Mouse (Mus musculus): ENCODE data around the gene Lrrc8e. TPM values are rescaled to one million over a fixed set of nuclear protein-coding genes. Genes with fewer than 3 reads are reported as not detected.

The Lrrc8e gene
- polyA plus RNA-seq, 1 experiment from 2014 or later, result 1.8 TPM

GRCm38 (mm10) chr8:4258678-4259077 lies 32.1 kb downstream of the Lrrc8e start:
- Histone ChIP-seq H3K9me3 (replicated peaks; ENCODE audit: low read length) (no peaks in the 10 kb centered on the region), H3K27ac (peak overlapping the region; percentile 47; the same call in 1 of the 2 replicates), H3K36me3 (ENCODE audit: insufficient read depth, low read length) (peaks cover 34% of the 10 kb centered on the region), H3K4me2 (ENCODE audit: low read length) (peak overlapping the region; percentile 75), H3K4me1 (replicated peaks; ENCODE audit: insufficient read depth, low read length) (peaks cover 7% of the 10 kb centered on the region; the same call in 1 of the 2 replicates), H3K27me3 (ENCODE audit: insufficient read depth, low read length) (no peaks in the 10 kb centered on the region), H3K4me3 (replicated peaks; ENCODE audit: low read depth, low read length) (peak overlapping the region; percentile 72), H3K9ac (ENCODE audit: low read depth, low read length) (peak overlapping the region; percentile 74)
- WGBS, result 1% methylated on average over 32 of the region's 32 CpGs
- peak; percentile 71 for ATAC-seq (replicated peaks; ENCODE audit: low FRiP score, low read depth)
- TF ChIP-seq CTCF (IDR thresholded peaks at IDR 0.05; ENCODE audit: low read depth), result no peak
- no peak for DNase-seq (ENCODE audit: low spot score)

- Histone ChIP-seq H3K4me1 (replicated peaks; ENCODE audit: insufficient read depth, low read length) (peaks cover 5% of the 10 kb centered on the region; the same call in 1 of the 2 replicates), H3K9me3 (replicated peaks; ENCODE audit: low read length) (no peaks in the 10 kb centered on the region), H3K4me3 (replicated peaks; ENCODE audit: low read depth, low read length) (peak within 1 kb of the TSS; percentile 72), H3K27ac (peak within 1 kb of the TSS; percentile 47; the same call in 1 of the 2 replicates), H3K9ac (ENCODE audit: low read depth, low read length) (peak within 1 kb of the TSS; percentile 74), H3K36me3 (ENCODE audit: insufficient read depth, low read length) (peaks cover 35% of the 10 kb centered on the region), H3K27me3 (ENCODE audit: insufficient read depth, low read length) (no peaks in the 10 kb centered on the region), H3K4me2 (ENCODE audit: low read length) (peak within 1 kb of the TSS; percentile 75)
- DNase-seq (ENCODE audit: low spot score) (peak; percentile 95), ATAC-seq (replicated peaks; ENCODE audit: low FRiP score, low read depth) (peak; percentile 92)
- 5% methylated on average over 32 of the region's 33 CpGs for WGBS
- 0 out of 2 replicates have a peak, but pooled peaks have one; percentile 4 for TF ChIP-seq CTCF (IDR thresholded peaks at IDR 0.05; ENCODE audit: low read depth)
Observed at GRCm38 (mm10) chr8:4259125-4259804, 32.6 kb downstream of the Lrrc8e start, which contains the start of gene Ctxn1. TSS of gene Ctxn1 (minus strand) at chr8:4259274.

DNA sequence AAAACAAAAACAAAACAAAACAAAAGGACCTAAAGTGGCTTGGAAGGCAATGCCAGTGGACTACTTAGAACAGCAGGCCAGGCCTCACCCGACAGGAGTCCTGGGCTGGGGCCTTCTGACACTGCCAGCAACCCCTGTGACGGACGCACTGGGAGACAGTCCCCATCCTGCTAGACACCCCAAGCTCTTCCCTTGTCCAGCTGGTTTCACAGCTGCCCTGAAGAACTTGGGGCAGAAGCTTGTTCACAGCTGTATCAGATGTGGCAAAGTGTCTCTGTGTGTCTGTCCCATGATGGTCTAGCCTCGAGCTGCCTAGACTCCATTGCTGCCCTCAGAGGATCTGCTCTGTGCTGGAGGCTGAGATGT lies 33.2 kb downstream of the Lrrc8e start:
- TF ChIP-seq CTCF (IDR thresholded peaks at IDR 0.05; ENCODE audit: low read depth), result no peak
- H3K36me3 ChIP-seq (ENCODE audit: insufficient read depth, low read length), result peaks cover 36% of the 10 kb centered on the region
- H3K4me1 ChIP-seq (replicated peaks; ENCODE audit: insufficient read depth, low read length), result 0 out of 2 replicates have a peak, but pooled peaks cover 4% of the 10 kb centered on the region
- H3K27me3 ChIP-seq (ENCODE audit: insufficient read depth, low read length), result no peaks in the 10 kb centered on the region
- ATAC-seq (replicated peaks; ENCODE audit: low FRiP score, low read depth) (no peak), DNase-seq (ENCODE audit: low spot score) (no peak)
- H3K4me2 ChIP-seq (ENCODE audit: low read length), result no peak overlapping the region
- H3K9ac ChIP-seq (ENCODE audit: low read depth, low read length), result 0 out of 2 replicates have a peak overlapping the region, but pooled peaks have one; percentile 2
- no peaks in the 10 kb centered on the region for H3K9me3 ChIP-seq (replicated peaks; ENCODE audit: low read length)
- H3K4me3 ChIP-seq (replicated peaks; ENCODE audit: low read depth, low read length), result no peak overlapping the region
- no peak overlapping the region for H3K27ac ChIP-seq
- 76% methylated on average over 4 of the region's 4 CpGs for WGBS

DNA sequence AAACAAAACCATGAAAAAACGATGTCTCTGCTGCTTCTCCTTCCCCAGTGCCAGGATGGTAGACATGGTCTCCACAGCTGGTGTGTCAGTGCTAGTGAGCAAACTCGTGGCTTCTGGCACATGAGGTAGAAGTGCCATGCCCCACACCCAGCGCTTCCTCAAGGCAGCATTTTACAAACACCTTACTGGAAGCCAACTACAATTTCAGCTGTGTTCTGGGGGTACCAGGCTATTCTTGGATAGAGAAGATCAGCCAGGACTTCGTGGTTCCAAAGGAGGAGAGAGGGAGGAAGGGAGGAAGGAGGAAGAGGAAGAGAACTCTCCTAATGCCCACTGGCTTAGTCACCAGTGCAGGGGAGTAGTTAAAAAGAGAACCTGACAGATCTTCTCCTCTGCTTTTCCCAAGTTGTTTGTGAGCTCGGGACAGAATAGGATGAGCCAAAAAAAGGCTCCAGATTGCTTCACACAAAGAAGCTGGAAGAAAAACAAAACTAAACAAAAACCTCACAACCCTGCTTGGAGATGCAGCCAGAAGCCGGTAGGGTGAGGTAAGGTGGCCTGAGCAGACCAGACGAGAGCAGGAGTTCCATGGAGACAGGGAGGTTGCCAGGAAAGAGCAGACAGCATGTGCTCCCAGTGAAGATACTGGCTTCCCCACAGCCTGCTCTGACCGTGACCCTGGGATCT lies 36.6 kb downstream of the Lrrc8e start:
- H3K9ac ChIP-seq (ENCODE audit: low read depth, low read length), result no peak overlapping the region
- H3K27ac ChIP-seq, result no peak overlapping the region
- peaks cover 60% of the 10 kb centered on the region; the same call in 1 of the 2 replicates for H3K36me3 ChIP-seq (ENCODE audit: insufficient read depth, low read length)
- WGBS, result 84% methylated on average over 8 of the region's 8 CpGs
- no peaks in the 10 kb centered on the region for H3K9me3 ChIP-seq (replicated peaks; ENCODE audit: low read length)
- no peak overlapping the region for H3K4me2 ChIP-seq (ENCODE audit: low read length)
- 0 out of 2 replicates have a peak, but pooled peaks cover 4% of the 10 kb centered on the region for H3K4me1 ChIP-seq (replicated peaks; ENCODE audit: insufficient read depth, low read length)
- no peak overlapping the region for H3K4me3 ChIP-seq (replicated peaks; ENCODE audit: low read depth, low read length)
- no peaks in the 10 kb centered on the region for H3K27me3 ChIP-seq (ENCODE audit: insufficient read depth, low read length)
- no peak for TF ChIP-seq CTCF (IDR thresholded peaks at IDR 0.05; ENCODE audit: low read depth)
- DNase-seq (ENCODE audit: low spot score), result no peak
- no peak for ATAC-seq (replicated peaks; ENCODE audit: low FRiP score, low read depth)

DNA sequence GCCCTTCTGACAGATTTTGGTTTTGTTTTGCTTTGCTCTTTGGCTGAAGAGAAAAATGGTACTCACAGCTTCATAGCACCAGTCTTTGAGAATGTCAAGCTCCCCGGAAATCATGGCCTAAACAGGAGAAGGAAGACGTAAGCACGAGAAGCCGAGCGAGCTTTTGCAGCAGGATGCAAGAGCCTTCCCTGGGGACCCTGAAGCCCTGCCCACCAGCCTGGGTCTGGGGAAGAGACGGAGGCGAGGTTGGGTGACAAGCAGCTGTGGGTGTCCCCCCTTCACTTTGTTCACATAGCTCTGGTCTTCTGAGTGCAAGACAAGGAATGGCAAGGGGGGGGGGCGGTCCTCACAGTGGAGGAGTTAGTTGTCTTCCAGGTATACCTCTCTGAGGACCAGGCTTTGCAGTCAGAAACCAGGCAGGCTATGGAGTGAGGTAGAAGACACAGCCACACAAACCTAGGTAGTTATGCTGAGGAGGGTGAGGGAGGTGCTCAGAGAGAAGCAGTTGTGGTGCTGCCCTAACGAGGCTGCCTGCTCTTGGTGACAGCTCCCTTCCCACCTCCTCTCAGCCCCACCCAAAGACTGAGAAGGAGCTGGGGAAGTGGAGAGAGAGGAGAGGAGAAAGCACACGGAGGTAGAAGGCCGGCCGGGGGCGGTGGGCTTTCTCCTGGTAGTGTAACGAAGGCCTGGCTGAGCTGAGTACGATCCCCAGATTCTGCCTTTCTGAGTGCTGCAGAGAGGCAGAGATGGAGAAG lies 38.7 kb downstream of the Lrrc8e start:
- Histone ChIP-seq H3K9ac (ENCODE audit: low read depth, low read length) (no peak overlapping the region), H3K9me3 (replicated peaks; ENCODE audit: low read length) (no peaks in the 10 kb centered on the region), H3K4me2 (ENCODE audit: low read length) (no peak overlapping the region), H3K4me3 (replicated peaks; ENCODE audit: low read depth, low read length) (no peak overlapping the region), H3K27ac (no peak overlapping the region), H3K4me1 (replicated peaks; ENCODE audit: insufficient read depth, low read length) (no peaks in the 10 kb centered on the region), H3K36me3 (ENCODE audit: insufficient read depth, low read length) (peaks cover 73% of the 10 kb centered on the region), H3K27me3 (ENCODE audit: insufficient read depth, low read length) (no peaks in the 10 kb centered on the region)
- WGBS, result 89% methylated on average over 15 of the region's 15 CpGs
- TF ChIP-seq CTCF (IDR thresholded peaks at IDR 0.05; ENCODE audit: low read depth), result no peak
- DNase-seq (ENCODE audit: low spot score) (no peak), ATAC-seq (replicated peaks; ENCODE audit: low FRiP score, low read depth) (no peak)

DNA sequence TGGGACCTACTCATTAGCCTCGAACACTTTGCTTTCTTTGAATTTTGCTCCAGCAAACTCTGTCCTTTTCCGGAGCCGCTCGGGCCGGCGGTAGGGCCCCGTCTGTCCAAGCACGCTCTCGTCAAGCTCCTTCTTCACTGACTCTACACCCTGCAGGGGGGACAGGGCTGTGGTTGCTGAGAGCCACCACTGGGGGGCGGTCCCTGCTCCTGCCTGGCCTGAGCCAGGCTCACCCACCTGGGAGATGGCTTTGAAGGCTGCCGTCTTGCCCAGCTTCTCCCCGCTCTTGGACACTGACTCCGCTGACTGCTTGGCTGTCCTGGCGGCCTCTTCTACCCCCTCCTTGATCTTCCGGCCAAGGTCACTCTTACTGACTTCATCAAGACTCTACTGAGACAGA lies 41.0 kb downstream of the Lrrc8e start:
- ATAC-seq (replicated peaks; ENCODE audit: low FRiP score, low read depth) (peak; percentile 83), DNase-seq (ENCODE audit: low spot score) (no peak)
- Histone ChIP-seq H3K4me2 (ENCODE audit: low read length) (no peak overlapping the region), H3K4me3 (replicated peaks; ENCODE audit: low read depth, low read length) (no peak overlapping the region), H3K4me1 (replicated peaks; ENCODE audit: insufficient read depth, low read length) (no peaks in the 10 kb centered on the region), H3K36me3 (ENCODE audit: insufficient read depth, low read length) (peaks cover 64% of the 10 kb centered on the region), H3K27ac (no peak overlapping the region), H3K9ac (ENCODE audit: low read depth, low read length) (no peak overlapping the region), H3K27me3 (ENCODE audit: insufficient read depth, low read length) (no peaks in the 10 kb centered on the region), H3K9me3 (replicated peaks; ENCODE audit: low read length) (no peaks in the 10 kb centered on the region)
- peak; percentile 60 for TF ChIP-seq CTCF (IDR thresholded peaks at IDR 0.05; ENCODE audit: low read depth)
- 77% methylated on average over 15 of the region's 15 CpGs for WGBS

All from kidney, postnatal 0 days (tissue).